Mouse (Mus musculus) central nervous system, embryonic 14 days (tissue): ENCODE measurements around the gene Olfr597. TPM values are rescaled to one million over a fixed set of nuclear protein-coding genes. Genes with fewer than 3 reads are reported as not detected.

Source experiments
- polyA plus RNA-seq: library from polyadenylated mRNA; depleted of rRNA; stranded (reverse); fragments of >200 nt; gene quantifications from 2 replicates; pipeline ENCODE4 v1.2.3, GENCODE M21; 2012; rRNA removed

Gene Olfr597
- not detected in 2 replicates for polyA plus RNA-seq

GRCm38 (mm10) chr7:103316015-103316414, at the start of gene Olfr597:
Gene Olfr597 (plus strand): TSS chr7:103316315.

GRCm38 (mm10) chr7:103305348-103305747, 10.8 kb upstream of the Olfr597 start, which contains the start of gene Olfr596:
Gene Olfr596 (plus strand): TSS chr7:103305648.

GRCm38 (mm10) chr7:103323268-103323667, 7.2 kb downstream of the Olfr597 start, which contains the start of gene Olfr598:
Gene Olfr598 (plus strand): TSS chr7:103323568.

GRCm38 (mm10) chr7:103335617-103336016, 19.5 kb downstream of the Olfr597 start, which contains the start of gene Olfr599:
Gene Olfr599 (plus strand): TSS chr7:103335917.

GRCm38 (mm10) chr7:103349569-103349968, 33.5 kb downstream of the Olfr597 start, which contains the start of gene Olfr600:
Gene Olfr600 (minus strand): TSS chr7:103349669.

GRCm38 (mm10) chr7:103362555-103362954, 46.4 kb downstream of the Olfr597 start, which contains the start of gene Olfr601:
Gene Olfr601 (minus strand): TSS chr7:103362655.

Other genes starting within 250 kb of the Olfr597 start
- gene Olfr584, start 234.4 kb upstream of the Olfr597 start, polyA plus RNA-seq = not detected in 2 replicates
- gene Olfr585, start 218.6 kb upstream of the Olfr597 start, polyA plus RNA-seq = not detected in 2 replicates
- not detected in 2 replicates for gene Olfr586, start 190.7 kb upstream of the Olfr597 start, polyA plus RNA-seq
- gene Olfr588-ps1, start 175.4 kb upstream of the Olfr597 start, polyA plus RNA-seq = not detected in 2 replicates
- gene Olfr589, start 160.0 kb upstream of the Olfr597 start, polyA plus RNA-seq = not detected in 2 replicates
- gene Olfr591, start 138.0 kb upstream of the Olfr597 start, polyA plus RNA-seq = not detected in 2 replicates
- gene Olfr592, start 131.5 kb upstream of the Olfr597 start, polyA plus RNA-seq = not detected in 2 replicates
- gene Olfr593, start 104.5 kb upstream of the Olfr597 start, polyA plus RNA-seq = not detected in 2 replicates
- gene Olfr594, start 99.3 kb upstream of the Olfr597 start, polyA plus RNA-seq = not detected in 2 replicates
- gene Usp17ld, start 63.8 kb upstream of the Olfr597 start, polyA plus RNA-seq = not detected in 2 replicates
- gene Olfr596, start 10.7 kb upstream of the Olfr597 start, polyA plus RNA-seq = not detected in 2 replicates
- not detected in 2 replicates for gene Olfr598, start 7.3 kb downstream of the Olfr597 start, polyA plus RNA-seq
- not detected in 2 replicates for gene Olfr599, start 19.6 kb downstream of the Olfr597 start, polyA plus RNA-seq
- not detected in 2 replicates for gene Olfr600, start 33.4 kb downstream of the Olfr597 start, polyA plus RNA-seq
- gene Olfr601, start 46.3 kb downstream of the Olfr597 start, polyA plus RNA-seq = not detected in 2 replicates
- gene Olfr603, start 69.9 kb downstream of the Olfr597 start, polyA plus RNA-seq = not detected in 2 replicates
- not detected in 2 replicates for gene Usp17lc, start 98.8 kb downstream of the Olfr597 start, polyA plus RNA-seq
- not detected in 2 replicates for gene Olfr605, start 129.1 kb downstream of the Olfr597 start, polyA plus RNA-seq
- gene Olfr606, start 132.7 kb downstream of the Olfr597 start, polyA plus RNA-seq = not detected in 2 replicates
- not detected in 2 replicates for gene Olfr607, start 147.8 kb downstream of the Olfr597 start, polyA plus RNA-seq
- gene Olfr608, start 153.6 kb downstream of the Olfr597 start, polyA plus RNA-seq = not detected in 2 replicates
- gene Olfr609, start 181.7 kb downstream of the Olfr597 start, polyA plus RNA-seq = not detected in 2 replicates
- gene Olfr610, start 195.8 kb downstream of the Olfr597 start, polyA plus RNA-seq = not detected in 2 replicates
- gene Olfr611, start 204.5 kb downstream of the Olfr597 start, polyA plus RNA-seq = not detected in 2 replicates
- gene Olfr612, start 226.4 kb downstream of the Olfr597 start, polyA plus RNA-seq = not detected in 2 replicates
- not detected in 2 replicates for gene Olfr613, start 231.8 kb downstream of the Olfr597 start, polyA plus RNA-seq
- gene Olfr615, start 239.8 kb downstream of the Olfr597 start, polyA plus RNA-seq = not detected in 2 replicates